Comparison of ENCODE assay signal across 1 mouse cellular context in genomic region chr8:83594167-83595049, GRCm38 (mm10).
TF ChIP-seq lines count a peak whose summit lies in the region.

No protein-coding gene starts in this region.

TF ChIP-seq in MEL, 35 proteins besides CTCF, POLR2A, EP300 and RAD21 (continued from another document):
- no peak; the same call in 1 of the 2 replicates for TF ChIP-seq ZNF384 (IDR thresholded peaks at IDR 0.05; ENCODE audit: low read depth, low read length)
- TF ChIP-seq TCF12 (IDR thresholded peaks at IDR 0.05; ENCODE audit: low read depth, low read length), result peak; percentile 16; the same call in 1 of the 2 replicates
- no peak for TF ChIP-seq RCOR1 (IDR thresholded peaks at IDR 0.05; ENCODE audit: low read depth, low read length)
- no peak for TF ChIP-seq UBTF (IDR thresholded peaks at IDR 0.05; ENCODE audit: borderline replicate concordance, insufficient read depth, low read depth, low read length)
- TF ChIP-seq MYB (IDR thresholded peaks at IDR 0.05; ENCODE audit: low read depth, low read length), result no peak
- no peak for TF ChIP-seq ETS1 (IDR thresholded peaks at IDR 0.05; ENCODE audit: low read depth, low read length)
- TF ChIP-seq MAX (IDR thresholded peaks at IDR 0.05; ENCODE audit: low read length), result no peak; the same call in 1 of the 2 replicates
- TF ChIP-seq MYC (IDR thresholded peaks at IDR 0.05; ENCODE audit: low read depth, low read length), result peak; percentile 11; the same call in 1 of the 2 replicates
- TF ChIP-seq HCFC1 (IDR thresholded peaks at IDR 0.05; ENCODE audit: low read depth, low read length), result peak; percentile 62
- TF ChIP-seq MEF2A (IDR thresholded peaks at IDR 0.05; ENCODE audit: extremely low read depth, insufficient replicate concordance, low read depth, low read length, poor library complexity, severe bottlenecking), result no peak
- peak; percentile 85 for TF ChIP-seq NRF1 (IDR thresholded peaks at IDR 0.05; ENCODE audit: insufficient read depth, low read depth, low read length, poor library complexity, severe bottlenecking)
- TF ChIP-seq USF1 (IDR thresholded peaks at IDR 0.05; ENCODE audit: low read depth, low read length), result 0 out of 2 replicates have a peak, but pooled peaks have one; percentile 30
- no peak for TF ChIP-seq BHLHE40 (IDR thresholded peaks at IDR 0.05; ENCODE audit: borderline replicate concordance, low read depth, low read length)
- TF ChIP-seq USF2 (IDR thresholded peaks at IDR 0.05; ENCODE audit: borderline replicate concordance in 1 of 2, insufficient read depth in 1 of 2, low read depth in 1 of 2, low read length in 2 of 2), result no peak
- TF ChIP-seq CHD1 (IDR thresholded peaks at IDR 0.05; ENCODE audit: low read depth, low read length), result no peak
- TF ChIP-seq POLR2AphosphoS2 (IDR thresholded peaks at IDR 0.05; ENCODE audit: low read length), result peak; percentile 66
- peak; percentile 68; the same call in 1 of the 2 replicates for TF ChIP-seq E2F4 (IDR thresholded peaks at IDR 0.05; ENCODE audit: borderline replicate concordance, low read depth, low read length)
- no peak for TF ChIP-seq GABPA (IDR thresholded peaks at IDR 0.05; ENCODE audit: low read depth, low read length)
- TF ChIP-seq KAT2A (conservative IDR thresholded peaks at IDR 0.05; ENCODE audit: low read depth, low read length), result no peak; the same call in 1 of the 2 replicates
- peak; percentile 39; the same call in 1 of the 2 replicates for TF ChIP-seq POLR2AphosphoS5 (IDR thresholded peaks at IDR 0.05; ENCODE audit: borderline replicate concordance, low read depth, low read length)
- TF ChIP-seq TAL1 (IDR thresholded peaks at IDR 0.05; ENCODE audit: low read length), result no peak
- no peak for TF ChIP-seq ELF1 (IDR thresholded peaks at IDR 0.05; ENCODE audit: low read depth, low read length)
- TF ChIP-seq ZKSCAN1 (IDR thresholded peaks at IDR 0.05; ENCODE audit: low read depth, low read length), result no peak
- TF ChIP-seq SIN3A (IDR thresholded peaks at IDR 0.05; ENCODE audit: low read length), result peak; percentile 71
- peak; percentile 35; the same call in 1 of the 2 replicates for TF ChIP-seq ZMIZ1 (IDR thresholded peaks at IDR 0.05; ENCODE audit: low read depth, low read length)
- no peak for TF ChIP-seq JUND (IDR thresholded peaks at IDR 0.05; ENCODE audit: low read depth, low read length)
- no peak for TF ChIP-seq SMC3 (IDR thresholded peaks at IDR 0.05; ENCODE audit: low read depth, low read length)
- TF ChIP-seq NELFE (IDR thresholded peaks at IDR 0.05; ENCODE audit: low read depth, low read length), result peak; percentile 77
- TF ChIP-seq GATA1 (IDR thresholded peaks at IDR 0.05; ENCODE audit: low read depth, low read length), result peak; percentile 60; the same call in 1 of the 2 replicates
- TF ChIP-seq TBP (IDR thresholded peaks at IDR 0.05; ENCODE audit: low read depth, low read length), result no peak
